Mouse (Mus musculus) liver, adult 2 months (tissue): Measurements from ENCODE around the gene Ccl24. TPM values are rescaled to one million over a fixed set of nuclear protein-coding genes. Genes with fewer than 3 reads are reported as not detected.
A peak's percentile ranks its signal among the peaks of the same experiment; 100 is the strongest.

ENCODE experiments used
- DNase-seq: peaks from one replicate; pipeline ENCODE4 v3.0.0-alpha.2; 2011; ENCODE audit warnings: low read depth, low spot score; ENCODE audit errors: extremely low read depth
- H3K27ac ChIP-seq: fragments of 200-500 bp; replicated peaks from 2 replicates; pipeline ENCODE4 v1.5.1; 2012; ENCODE audit warnings: low read depth, mild to moderate bottlenecking, control low read depth, inconsistent platforms, low read length; ENCODE audit not compliant: insufficient read depth
- H3K27me3 ChIP-seq: fragments of 200-500 bp; 2 replicates; pipeline ENCODE4 v1.6.1; 2012; ENCODE audit warnings: mild to moderate bottlenecking, moderate library complexity, low read length, inconsistent platforms; ENCODE audit not compliant: control insufficient read depth, insufficient read depth
- H3K36me3 ChIP-seq: fragments of 200-500 bp; 2 replicates; pipeline ENCODE4 v1.6.1; 2012; ENCODE audit warnings: low read length, inconsistent platforms; ENCODE audit not compliant: control insufficient read depth, insufficient read depth
- H3K4me1 ChIP-seq: fragments of 200-500 bp; 2 replicates; pipeline ENCODE4 v1.6.1; 2011; ENCODE audit warnings: low read length; ENCODE audit not compliant: control insufficient read depth, insufficient read depth
- H3K4me3 ChIP-seq: fragments of 200-500 bp; 2 replicates; pipeline ENCODE4 v1.5.1; 2011; ENCODE audit warnings: low read depth, mild to moderate bottlenecking, control low read depth, low read length, moderate library complexity; ENCODE audit not compliant: insufficient read depth
- H3K79me2 ChIP-seq: fragments of 200-500 bp; 2 replicates; pipeline ENCODE4 v1.6.1; 2012; ENCODE audit warnings: inconsistent platforms, mild to moderate bottlenecking, low read length, moderate library complexity; ENCODE audit not compliant: control insufficient read depth, insufficient read depth
- H3K9ac ChIP-seq: fragments of 200-500 bp; 2 replicates; pipeline ENCODE4 v1.6.1; 2012; ENCODE audit warnings: low read depth, mild to moderate bottlenecking, control low read depth, inconsistent platforms, low read length
- CTCF ChIP-seq: fragments of 200-500 bp; IDR thresholded peaks from 2 replicates; pipeline ENCODE4 v1.5.1; 2011; ENCODE audit warnings: low read depth, low read length, control low read depth
- POLR2A ChIP-seq: fragments of 200-500 bp; IDR thresholded peaks from 2 replicates; pipeline ENCODE4 v1.6.1; 2011; ENCODE audit warnings: low read length, control low read depth; ENCODE audit not compliant: insufficient read depth; ENCODE audit errors: extremely low read depth
- WGBS: fragments of 180-500 bp; shearing (Covaris S2); methylation state at CpG from one replicate; pipeline ENCODE4 v1.1.7; 2018; 5-methylcytosine and 5-hydroxymethylcytosine counted together
- polyA plus RNA-seq: library from polyadenylated mRNA; depleted of rRNA; stranded (reverse); fragments of >200 nt; gene quantifications from 2 replicates; pipeline ENCODE4 v1.2.3, GENCODE M21; 2012
- total RNA-seq: library from RNA; depleted of rRNA; stranded (reverse); fragments of >200 nt; gene quantifications from 2 replicates; pipeline ENCODE4 v1.2.3, GENCODE M21; 2014

Ccl24 gene
- total and polyA plus RNA-seq, 2 experiments = 5.3 to 8.2 TPM

GRCm38 (mm10) chr5:135551591-135551990 lies 21.3 kb downstream of the Ccl24 start:
- TF ChIP-seq POLR2A (no peak), CTCF (no peak)

GRCm38 (mm10) chr5:135550910-135551309 lies 21.9 kb downstream of the Ccl24 start:
- Histone ChIP-seq H3K4me3 (no peak overlapping the region), H3K36me3 (no peaks in the 10 kb centered on the region), H3K27me3 (no peaks in the 10 kb centered on the region), H3K4me1 (no peaks in the 10 kb centered on the region), H3K79me2 (no peaks in the 10 kb centered on the region), H3K9ac (no peak overlapping the region), H3K27ac (no peak overlapping the region)
- TF ChIP-seq POLR2A (no peak), CTCF (peak; percentile 9; the same call in 1 of the 2 replicates)
- no peak for DNase-seq
- 29% methylated on average over 3 of the region's 3 CpGs for WGBS

More at GRCm38 (mm10) chr5:135551591-135551990, 21.3 kb downstream of the Ccl24 start:
- 73% methylated on average over 3 of the region's 3 CpGs for WGBS
- H3K27me3 ChIP-seq = no peaks in the 10 kb centered on the region
- DNase-seq = peak; percentile 8
- H3K36me3 ChIP-seq = no peaks in the 10 kb centered on the region
- H3K4me3 ChIP-seq = no peak overlapping the region
- H3K27ac ChIP-seq = no peak overlapping the region
- H3K4me1 ChIP-seq = no peaks in the 10 kb centered on the region
- H3K79me2 ChIP-seq = no peaks in the 10 kb centered on the region
- H3K9ac ChIP-seq = no peak overlapping the region

- Histone ChIP-seq H3K9ac (no peak overlapping the region), H3K36me3 (no peaks in the 10 kb centered on the region), H3K27me3 (no peaks in the 10 kb centered on the region), H3K79me2 (no peaks in the 10 kb centered on the region), H3K4me3 (no peak overlapping the region), H3K27ac (no peak overlapping the region), H3K4me1 (no peaks in the 10 kb centered on the region)
- 85% methylated on average over 2 of the region's 2 CpGs for WGBS
- no peak for DNase-seq
- TF ChIP-seq CTCF (no peak), POLR2A (no peak)
Measured at GRCm38 (mm10) chr5:135547990-135548389, 24.9 kb downstream of the Ccl24 start.

- WGBS = under 1% methylated on average over 46 of the region's 46 CpGs
- H3K4me3 ChIP-seq = peak within 1 kb of the TSS; percentile 64
Measured at GRCm38 (mm10) chr5:135544865-135545797, 27.7 kb downstream of the Ccl24 start, which contains the start of gene Hip1. TSS of gene Hip1 (minus strand) at chr5:135545120.

GRCm38 (mm10) chr5:135544032-135544558 lies 28.8 kb downstream of the Ccl24 start:
- no peak for TF ChIP-seq POLR2A
- no peak for TF ChIP-seq CTCF
- Histone ChIP-seq H3K79me2 (no peaks in the 10 kb centered on the region), H3K4me3 (peak overlapping the region; percentile 64), H3K9ac (no peak overlapping the region; the same call in 1 of the 2 replicates), H3K36me3 (no peaks in the 10 kb centered on the region), H3K27me3 (no peaks in the 10 kb centered on the region), H3K27ac (no peak overlapping the region), H3K4me1 (no peaks in the 10 kb centered on the region)
- DNase-seq = no peak
- 9% methylated on average over 15 of the region's 15 CpGs for WGBS

More at GRCm38 (mm10) chr5:135544865-135545797, 27.7 kb downstream of the Ccl24 start, which contains the start of gene Hip1:
- Histone ChIP-seq H3K27me3 (no peaks in the 10 kb centered on the region), H3K36me3 (no peaks in the 10 kb centered on the region), H3K9ac (peak within 1 kb of the TSS; percentile 59), H3K27ac (no peak within 1 kb of the TSS), H3K79me2 (no peaks in the 10 kb centered on the region), H3K4me1 (no peaks in the 10 kb centered on the region)
- TF ChIP-seq CTCF = peak; percentile 57; the same call in 1 of the 2 replicates
- 0 out of 2 replicates have a peak, but pooled peaks have one; percentile 9 for TF ChIP-seq POLR2A
- peak; percentile 90 for DNase-seq
